Mouse (Mus musculus): Measurements from ENCODE around the gene Taar7a.

Taar7a gene

GRCm38 (mm10) chr10:23942465-23942864 lies 50.8 kb downstream of the Taar7a start:
- DNase-seq = no peak

Data from right cerebral cortex, postnatal 14 days (tissue).